Mouse (Mus musculus): ENCODE data around the gene Zfp354a. TPM values are rescaled to one million over a fixed set of nuclear protein-coding genes. Genes with fewer than 3 reads are reported as not detected.
"Not testable (repeated sequence)": the region's sequence is repeated elsewhere in the genome, so short reads cannot be mapped to it uniquely, and the experiment has no call there.

The Zfp354a gene
- polyA plus RNA-seq (2016; fragmentation: Nextera tagmentation; extraction: Ambion mirVana): 7.6 and 8.6 TPM in 2 replicates

DNA sequence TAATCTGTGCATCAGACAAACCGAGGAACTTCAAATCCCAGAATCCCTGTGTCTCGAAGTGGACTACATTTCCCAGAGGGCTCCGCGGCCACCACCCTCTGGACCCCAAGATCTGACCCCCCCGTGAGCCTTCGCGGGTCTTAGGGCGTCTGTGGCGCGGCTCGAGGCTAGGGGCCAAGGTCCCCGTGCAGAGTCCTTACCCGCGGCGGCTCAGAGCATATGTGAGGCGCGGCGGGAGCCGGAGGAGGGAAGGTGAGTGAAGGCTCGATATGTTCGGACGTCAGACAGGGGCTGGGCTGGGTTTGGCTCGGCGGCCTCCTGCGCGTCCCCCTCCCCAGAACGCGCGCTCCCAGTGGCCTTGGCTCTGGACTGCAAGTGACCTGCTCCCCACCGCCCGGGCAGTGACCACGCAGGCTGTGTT is at the start of gene Zfp354a:
Gene Zfp354a, plus strand, starts transcription at position 107 of the 421 bp plus-strand sequence.
- Histone ChIP-seq H3K4me3 (peak within 1 kb of the TSS; percentile 87), H3K4me1 (peaks cover 9% of the 10 kb centered on the region), H3K36me3 (replicated peaks) (peaks cover 32% of the 10 kb centered on the region), H3K27ac (peak within 1 kb of the TSS; percentile 95), H3K9me3 (no peaks in the 10 kb centered on the region), H3K27me3 (ENCODE audit: poor library complexity, severe bottlenecking) (no peaks in the 10 kb centered on the region)
- under 1% methylated on average over 32 of the region's 32 CpGs for WGBS
- DNase-seq (ENCODE audit: extremely low spot score, low spot score): peak; percentile 84

DNA sequence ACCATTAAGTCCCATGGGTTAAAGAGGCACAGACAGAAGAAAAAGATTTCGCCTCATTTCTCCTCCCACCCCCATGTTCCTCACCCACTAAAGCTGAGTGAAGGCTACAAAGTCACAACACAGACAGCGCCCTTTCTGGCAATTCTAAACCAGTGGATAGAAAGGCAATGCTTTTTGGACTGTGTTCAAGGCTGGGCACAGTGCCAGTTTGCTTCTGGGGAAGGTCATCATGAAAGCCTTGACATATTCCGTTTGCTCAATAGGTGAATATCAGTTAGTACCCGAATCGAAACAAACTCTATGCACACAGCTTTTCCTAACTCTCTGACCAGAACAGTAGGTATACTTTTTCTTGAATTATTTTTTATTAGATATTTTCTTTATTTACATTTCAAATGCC is 47.2 kb upstream of the Zfp354a start:
- DNase-seq (ENCODE audit: extremely low spot score, low spot score): no peak
- no peaks in the 10 kb centered on the region for H3K36me3 ChIP-seq (replicated peaks)
- WGBS: 94% methylated on average over 5 of the region's 5 CpGs

GRCm38 (mm10) chr11:51013936-51014335 is 45.1 kb upstream of the Zfp354a start, which contains the start of gene Olfr54:
Olfr54 (plus strand) TSS chr11:51014236.
- no peak within 1 kb of the TSS for H3K4me3 ChIP-seq
- no peak within 1 kb of the TSS for H3K27ac ChIP-seq
- H3K9me3 ChIP-seq: no peaks in the 10 kb centered on the region
- no peaks in the 10 kb centered on the region for H3K4me1 ChIP-seq
- H3K36me3 ChIP-seq (replicated peaks): no peaks in the 10 kb centered on the region
- no peak for DNase-seq (ENCODE audit: extremely low spot score, low spot score)
- WGBS: 80% methylated on average over 1 of the region's 1 CpGs
- H3K27me3 ChIP-seq (ENCODE audit: poor library complexity, severe bottlenecking): no peaks in the 10 kb centered on the region

More for the DNA sequence above, 47.2 kb upstream of the Zfp354a start:
- no peaks in the 10 kb centered on the region for H3K27me3 ChIP-seq (ENCODE audit: poor library complexity, severe bottlenecking)
- no peak overlapping the region for H3K27ac ChIP-seq
- H3K4me1 ChIP-seq: no peaks in the 10 kb centered on the region
- no peak overlapping the region for H3K4me3 ChIP-seq
- no peaks in the 10 kb centered on the region for H3K9me3 ChIP-seq

DNA sequence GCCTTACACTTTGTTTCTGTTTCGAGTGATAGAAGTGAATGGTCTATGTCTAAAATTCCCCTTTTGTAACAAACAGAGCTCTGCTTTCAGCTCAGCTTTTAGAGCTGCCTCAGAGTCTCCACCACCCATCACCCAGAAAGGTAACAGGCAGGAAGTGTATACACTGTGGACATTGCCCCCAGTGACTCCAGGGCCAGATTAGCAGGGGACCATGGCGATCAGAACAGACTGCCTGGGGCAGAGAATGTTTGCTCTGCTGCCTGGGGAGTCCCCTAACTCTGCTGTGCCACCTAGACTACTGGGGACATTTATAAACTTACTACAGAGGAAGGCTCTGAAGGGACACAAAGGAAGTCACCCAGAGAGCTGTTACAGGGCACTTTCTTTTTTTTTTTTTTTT is 42.7 kb upstream of the Zfp354a start:
- WGBS: 50% methylated on average over 2 of the region's 2 CpGs
- H3K9me3 ChIP-seq: no peaks in the 10 kb centered on the region
- H3K36me3 ChIP-seq (replicated peaks): no peaks in the 10 kb centered on the region
- no peaks in the 10 kb centered on the region for H3K4me1 ChIP-seq
- no peaks in the 10 kb centered on the region for H3K27me3 ChIP-seq (ENCODE audit: poor library complexity, severe bottlenecking)
- H3K27ac ChIP-seq: no peak overlapping the region
- H3K4me3 ChIP-seq: no peak overlapping the region
- no peak for DNase-seq (ENCODE audit: extremely low spot score, low spot score)

DNA sequence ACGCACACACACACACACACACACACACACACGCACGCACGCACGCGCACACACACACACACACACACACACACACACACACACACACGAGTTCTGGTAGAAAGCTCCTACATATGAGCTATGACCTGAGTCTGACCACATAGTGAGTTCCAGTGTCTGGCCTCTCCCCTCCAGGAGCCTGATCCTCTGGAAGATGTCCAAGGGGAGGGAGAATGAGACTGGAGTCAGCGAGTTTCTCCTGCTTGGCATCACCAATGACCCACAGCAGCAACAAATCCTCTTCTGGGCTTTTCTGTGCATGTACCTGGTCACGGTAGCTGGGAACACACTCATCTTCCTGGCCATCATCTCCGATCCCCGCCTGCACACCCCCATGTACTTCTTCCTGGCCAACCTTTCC is 32.2 kb upstream of the Zfp354a start:
- H3K4me3 ChIP-seq; H3K4me1 ChIP-seq; DNase-seq (ENCODE audit: extremely low spot score, low spot score); H3K36me3 ChIP-seq (replicated peaks); H3K27me3 ChIP-seq (ENCODE audit: poor library complexity, severe bottlenecking); H3K27ac ChIP-seq; H3K9me3 ChIP-seq: not testable (repeated sequence)
- WGBS: 89% methylated on average over 11 of the region's 11 CpGs

GRCm38 (mm10) chr11:51029381-51029780 is 29.7 kb upstream of the Zfp354a start:
- not testable (repeated sequence) for H3K4me1 ChIP-seq; H3K36me3 ChIP-seq (replicated peaks); H3K4me3 ChIP-seq; H3K27ac ChIP-seq; H3K9me3 ChIP-seq; DNase-seq (ENCODE audit: extremely low spot score, low spot score); H3K27me3 ChIP-seq (ENCODE audit: poor library complexity, severe bottlenecking)
- WGBS: 88% methylated on average over 8 of the region's 8 CpGs

DNA sequence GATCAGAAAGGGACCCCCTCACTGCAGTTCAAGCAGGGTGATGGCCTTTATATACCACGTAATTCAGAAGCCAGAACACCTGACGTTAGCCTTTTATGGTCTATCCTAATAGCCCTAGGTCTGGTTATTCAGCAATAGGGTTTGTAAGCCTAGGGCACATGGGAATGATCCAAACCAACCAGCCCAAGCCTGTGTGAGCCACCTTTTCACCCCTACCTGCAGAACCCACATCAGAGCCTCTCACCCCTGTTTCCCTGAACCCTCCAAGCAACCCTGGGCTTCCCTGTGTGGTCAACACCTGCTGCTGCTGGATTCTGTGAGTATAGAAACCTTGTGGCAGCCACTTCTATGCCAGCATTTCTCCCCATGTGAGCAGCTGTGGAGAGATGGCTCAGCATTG is 28.8 kb upstream of the Zfp354a start:
- H3K4me3 ChIP-seq: no peak overlapping the region
- H3K9me3 ChIP-seq: no peaks in the 10 kb centered on the region
- no peaks in the 10 kb centered on the region for H3K4me1 ChIP-seq
- DNase-seq (ENCODE audit: extremely low spot score, low spot score): no peak
- no peaks in the 10 kb centered on the region for H3K36me3 ChIP-seq (replicated peaks)
- no peak overlapping the region for H3K27ac ChIP-seq
- WGBS: 88% methylated on average over 2 of the region's 2 CpGs
- no peaks in the 10 kb centered on the region for H3K27me3 ChIP-seq (ENCODE audit: poor library complexity, severe bottlenecking)

DNA sequence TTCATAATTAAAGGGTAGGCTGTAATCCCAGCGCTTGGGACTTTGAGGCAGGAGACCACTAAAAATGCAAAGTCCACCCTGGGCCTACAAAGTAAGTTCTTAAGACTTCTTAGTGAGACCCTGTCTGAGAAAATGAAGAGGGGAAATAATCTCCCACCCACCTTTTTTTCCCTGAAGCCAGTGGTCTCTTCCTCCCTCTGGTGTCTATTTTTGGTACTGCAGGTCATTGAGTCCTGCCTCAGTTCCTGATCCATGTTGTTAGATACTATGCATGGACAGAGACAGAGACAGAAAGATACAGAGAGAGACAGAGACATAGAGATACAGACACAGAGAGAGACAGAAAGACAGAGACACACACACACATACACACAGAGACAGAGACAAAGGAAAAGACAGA is 26.2 kb upstream of the Zfp354a start:
- 13% methylated on average over 1 of the region's 1 CpGs for WGBS
- no peaks in the 10 kb centered on the region for H3K36me3 ChIP-seq (replicated peaks)
- H3K4me3 ChIP-seq: no peak overlapping the region
- H3K27me3 ChIP-seq (ENCODE audit: poor library complexity, severe bottlenecking): no peaks in the 10 kb centered on the region
- H3K4me1 ChIP-seq: no peaks in the 10 kb centered on the region
- H3K27ac ChIP-seq: no peak overlapping the region
- peak; percentile 16 for DNase-seq (ENCODE audit: extremely low spot score, low spot score)
- H3K9me3 ChIP-seq: no peaks in the 10 kb centered on the region

DNA sequence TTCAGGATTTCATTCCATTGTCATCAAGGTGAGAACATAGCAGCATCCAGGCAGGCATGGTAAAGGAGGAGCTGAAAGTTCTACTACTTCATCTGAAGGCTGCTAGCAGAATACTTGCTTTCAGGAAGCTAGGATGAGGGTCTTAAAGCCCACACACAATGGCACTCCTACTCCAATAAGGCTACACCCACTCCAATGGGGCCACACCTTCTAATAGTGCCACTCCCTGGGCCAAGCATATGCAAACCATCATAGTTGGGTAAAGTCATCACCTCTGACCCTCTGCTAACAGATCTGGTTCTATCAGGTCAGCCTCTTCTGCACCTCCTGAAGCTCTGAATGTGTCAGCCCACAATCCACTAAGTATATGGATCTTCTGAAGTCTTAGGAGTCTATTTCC is 24.9 kb upstream of the Zfp354a start:
- DNase-seq (ENCODE audit: extremely low spot score, low spot score); H3K4me3 ChIP-seq; H3K4me1 ChIP-seq; H3K27ac ChIP-seq; H3K36me3 ChIP-seq (replicated peaks); H3K9me3 ChIP-seq; H3K27me3 ChIP-seq (ENCODE audit: poor library complexity, severe bottlenecking): not testable (repeated sequence)

DNA sequence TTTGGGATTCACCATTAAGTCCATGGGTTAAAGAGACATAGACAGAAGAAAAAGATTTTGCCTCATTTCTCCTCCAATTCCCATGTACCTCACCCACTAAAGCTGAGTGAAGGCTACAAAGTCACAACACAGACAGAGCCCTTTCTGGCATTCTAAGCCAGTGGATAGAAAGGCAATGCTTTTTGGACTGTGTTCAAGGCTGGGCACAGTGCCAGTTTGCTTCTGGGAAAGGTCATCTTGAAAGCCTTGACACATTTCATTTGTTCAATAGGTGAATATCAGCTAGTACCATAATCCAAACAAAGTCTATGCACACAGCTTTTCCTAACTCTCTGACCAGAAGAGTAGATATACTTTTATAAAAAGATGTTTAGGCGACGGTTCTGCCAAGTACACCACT is 23.1 kb upstream of the Zfp354a start:
- Histone ChIP-seq H3K36me3 (replicated peaks) (no peaks in the 10 kb centered on the region), H3K4me1 (no peaks in the 10 kb centered on the region), H3K27me3 (ENCODE audit: poor library complexity, severe bottlenecking) (no peaks in the 10 kb centered on the region), H3K4me3 (no peak overlapping the region), H3K9me3 (no peaks in the 10 kb centered on the region), H3K27ac (no peak overlapping the region)
- 93% methylated on average over 2 of the region's 2 CpGs for WGBS
- no peak for DNase-seq (ENCODE audit: extremely low spot score, low spot score)

- not testable (repeated sequence) for H3K9me3 ChIP-seq; H3K36me3 ChIP-seq (replicated peaks); H3K27me3 ChIP-seq (ENCODE audit: poor library complexity, severe bottlenecking); H3K4me3 ChIP-seq; H3K4me1 ChIP-seq; H3K27ac ChIP-seq; DNase-seq (ENCODE audit: extremely low spot score, low spot score)
- WGBS: 88% methylated on average over 3 of the region's 3 CpGs
Observed at GRCm38 (mm10) chr11:51044776-51045175, 14.3 kb upstream of the Zfp354a start.

- H3K36me3 ChIP-seq (replicated peaks); H3K27ac ChIP-seq; DNase-seq (ENCODE audit: extremely low spot score, low spot score); H3K9me3 ChIP-seq; H3K4me3 ChIP-seq; H3K4me1 ChIP-seq; H3K27me3 ChIP-seq (ENCODE audit: poor library complexity, severe bottlenecking): not testable (repeated sequence)
- WGBS: 83% methylated on average over 3 of the region's 3 CpGs
Observed at GRCm38 (mm10) chr11:51047809-51048208, 11.2 kb upstream of the Zfp354a start, which contains the start of gene Olfr1375. Olfr1375 (plus strand) TSS chr11:51048109.

- Histone ChIP-seq H3K36me3 (replicated peaks) (no peaks in the 10 kb centered on the region), H3K9me3 (no peaks in the 10 kb centered on the region), H3K4me1 (no peaks in the 10 kb centered on the region), H3K27ac (no peak overlapping the region), H3K27me3 (ENCODE audit: poor library complexity, severe bottlenecking) (no peaks in the 10 kb centered on the region), H3K4me3 (no peak overlapping the region)
- WGBS: 86% methylated on average over 2 of the region's 2 CpGs
- no peak for DNase-seq (ENCODE audit: extremely low spot score, low spot score)
Observed at GRCm38 (mm10) chr11:51051678-51052077, 7.4 kb upstream of the Zfp354a start.

DNA sequence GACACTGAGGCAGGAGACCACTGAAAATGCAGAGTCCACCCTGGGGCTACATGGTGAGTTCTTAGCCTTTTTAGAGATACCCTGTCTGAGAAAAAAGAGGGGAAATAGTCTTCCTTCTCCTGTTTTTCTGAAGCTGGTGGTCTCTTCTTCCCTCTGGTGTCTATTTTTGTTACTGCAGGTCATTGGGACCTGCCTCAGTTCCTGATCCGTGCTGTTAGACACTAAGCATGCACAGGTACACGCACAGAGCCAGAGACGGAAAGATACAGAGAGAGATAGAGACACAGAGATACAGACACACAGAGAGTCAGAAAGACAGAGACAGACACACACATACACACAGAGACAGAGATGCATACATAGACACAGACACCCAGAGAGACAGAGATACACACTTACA is 5.8 kb upstream of the Zfp354a start:
- H3K9me3 ChIP-seq: no peaks in the 10 kb centered on the region
- H3K4me3 ChIP-seq: no peak overlapping the region
- no peak overlapping the region for H3K27ac ChIP-seq
- 60% methylated on average over 3 of the region's 3 CpGs for WGBS
- no peaks in the 10 kb centered on the region for H3K36me3 ChIP-seq (replicated peaks)
- no peaks in the 10 kb centered on the region for H3K4me1 ChIP-seq
- no peak for DNase-seq (ENCODE audit: extremely low spot score, low spot score)
- H3K27me3 ChIP-seq (ENCODE audit: poor library complexity, severe bottlenecking): no peaks in the 10 kb centered on the region

Measured in forebrain, embryonic 10.5 days (tissue).